Mouse (Mus musculus) heart, adult 9 months (tissue): ENCODE measurements at regions not wholly inside any gene's neighbourhood (a gene's known extent, or its start where the extent isn't known, plus 50 kb on each side); places are given as distances from the start of the nearest gene placed in this dataset.

Experiments used
- DNase-seq, 2 experiments: peaks; one replicate each; pipeline ENCODE4 v3.0.0; 2022; ENCODE audit warnings: low spot score in 2 of 2

DNA sequence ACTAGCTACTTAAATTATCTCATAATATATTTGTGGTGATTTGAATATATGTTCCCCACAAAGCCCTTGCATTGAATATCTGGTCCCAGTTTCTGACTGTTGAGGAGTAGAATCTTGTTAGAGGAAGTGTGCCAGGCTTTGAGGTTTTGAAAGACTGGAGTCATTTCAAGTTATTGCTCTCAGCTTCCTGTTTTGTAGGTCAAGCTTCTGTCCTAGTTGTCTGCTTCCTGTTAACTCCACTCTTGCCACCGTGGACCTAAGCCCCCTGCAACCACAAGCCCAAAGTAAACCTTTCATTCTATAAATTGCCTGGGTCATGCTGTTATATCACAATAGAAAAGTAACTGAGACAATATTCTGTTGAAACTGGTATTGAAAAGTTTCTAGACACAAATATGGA, 1232.3 kb upstream of the Lrrc6 start:
- DNase-seq = peak in 1 of 2 experiments; percentile 21

DNA sequence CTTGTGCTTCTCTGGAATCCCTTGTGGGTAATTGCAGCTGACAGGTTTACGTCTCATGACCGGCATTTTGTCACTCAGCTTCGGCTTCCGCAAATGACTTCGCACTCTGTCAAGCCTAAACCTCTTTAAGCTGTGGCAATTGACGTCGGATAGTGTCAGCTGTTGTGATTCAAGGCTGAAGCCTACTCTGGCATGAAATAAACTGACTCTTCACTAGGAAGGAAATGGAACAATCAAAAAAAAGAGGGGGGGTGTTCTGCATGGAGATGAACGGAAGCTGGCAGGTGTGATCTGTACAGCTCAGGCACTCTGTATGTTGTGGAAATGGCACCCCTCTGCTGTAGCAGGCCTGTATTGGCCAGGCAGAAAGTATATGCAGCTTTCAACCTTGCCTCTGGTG, 1228.8 kb upstream of the Lrrc6 start:
- DNase-seq = no peak

DNA sequence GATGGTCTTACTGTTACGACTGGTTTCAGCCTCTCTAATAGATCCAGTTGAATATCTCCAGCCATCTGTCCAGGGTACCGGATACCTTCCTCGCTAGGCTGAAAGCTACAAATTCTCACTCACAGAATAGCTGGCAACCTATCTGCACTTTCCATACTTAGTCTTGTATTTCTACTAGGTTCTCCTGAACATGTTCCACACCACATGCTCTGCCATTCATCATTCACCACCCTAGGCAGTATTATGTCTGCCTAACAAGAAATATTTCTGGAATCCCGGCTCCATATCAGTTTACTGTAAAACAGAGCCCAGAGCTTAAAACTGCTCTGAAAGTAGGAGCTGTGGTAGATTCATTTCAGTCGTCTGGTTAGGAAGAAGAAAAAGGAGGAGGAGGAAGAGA, 1224.5 kb upstream of the Lrrc6 start:
- DNase-seq = no peak

DNA sequence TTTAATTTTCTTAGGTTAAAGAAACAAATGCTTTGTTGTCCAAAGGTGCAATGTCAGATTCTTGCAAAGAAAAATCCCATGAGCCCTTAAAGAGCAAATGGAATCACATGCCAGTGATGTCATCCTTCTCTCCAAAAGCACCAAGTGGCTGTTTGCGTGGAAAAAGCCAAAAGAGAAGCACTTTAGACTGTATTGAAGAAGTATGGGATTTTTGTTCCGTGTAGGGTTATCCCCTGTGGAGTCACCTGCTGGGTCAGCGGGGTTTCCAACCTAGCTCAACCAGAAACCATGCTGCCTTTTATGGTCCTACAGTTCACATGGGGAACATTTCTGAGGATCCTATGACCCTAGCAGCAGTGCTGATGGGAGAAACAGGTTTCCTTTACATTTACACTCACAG, 1213.5 kb upstream of the Lrrc6 start:
- DNase-seq = no peak

DNA sequence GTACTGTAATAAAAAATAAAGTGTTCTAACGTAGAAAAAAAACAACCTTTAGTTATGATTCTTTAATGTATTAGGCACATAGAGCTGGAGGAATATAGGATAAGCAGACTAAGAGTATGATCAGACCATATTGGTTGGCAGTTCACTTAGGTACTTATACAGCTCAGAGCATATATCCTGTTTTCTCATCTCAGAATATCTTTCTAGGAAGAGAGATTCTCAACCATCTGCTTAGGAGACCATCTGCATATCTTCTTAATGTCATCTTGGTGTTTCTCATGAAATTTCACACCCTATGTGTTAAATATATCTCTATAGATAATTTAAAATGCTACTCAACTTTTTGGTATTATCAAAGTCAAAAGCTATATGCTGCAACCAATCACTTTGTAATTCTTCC, 1185.4 kb upstream of the Lrrc6 start:
- no peak for DNase-seq

DNA sequence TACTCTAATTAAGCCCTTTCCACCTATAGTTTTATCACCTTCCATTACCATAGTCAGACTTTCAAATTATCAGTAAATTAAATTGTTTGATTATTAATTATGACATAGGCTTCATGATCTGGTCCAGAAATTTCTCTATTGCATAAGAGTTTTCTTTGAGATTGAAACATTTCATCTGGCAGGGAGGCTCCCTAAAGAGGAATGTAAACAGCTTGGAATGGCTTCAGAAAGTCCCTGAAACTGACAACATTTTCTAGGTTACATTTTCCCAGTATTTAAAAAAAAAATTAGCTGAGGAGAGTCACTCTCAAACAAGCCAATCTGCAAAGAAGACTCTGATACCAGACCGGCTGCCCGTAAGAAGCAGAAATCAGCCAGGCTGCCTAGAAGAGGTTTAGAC, 1172.6 kb upstream of the Lrrc6 start:
- DNase-seq = no peak

DNA sequence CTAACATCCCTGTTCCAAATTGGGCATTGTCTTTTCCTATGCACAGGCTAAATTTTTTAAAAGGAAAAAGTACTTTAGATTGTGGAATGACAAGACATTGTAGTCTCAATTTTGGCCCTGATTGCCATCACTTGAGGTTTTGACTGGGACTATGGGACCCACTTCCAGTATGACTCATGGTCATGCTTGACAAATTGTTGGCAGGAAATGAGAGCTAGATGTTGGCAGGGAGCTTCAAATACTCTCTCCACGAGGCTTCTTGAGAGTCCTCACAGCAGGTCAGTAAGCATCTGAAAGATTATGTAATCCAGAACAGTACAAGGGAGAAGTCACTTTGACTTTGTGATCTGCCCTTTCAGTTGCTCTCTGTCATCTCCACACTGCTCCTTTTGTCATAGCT, 1135.4 kb upstream of the Lrrc6 start:
- DNase-seq = peak; percentile 38 to 59

DNA sequence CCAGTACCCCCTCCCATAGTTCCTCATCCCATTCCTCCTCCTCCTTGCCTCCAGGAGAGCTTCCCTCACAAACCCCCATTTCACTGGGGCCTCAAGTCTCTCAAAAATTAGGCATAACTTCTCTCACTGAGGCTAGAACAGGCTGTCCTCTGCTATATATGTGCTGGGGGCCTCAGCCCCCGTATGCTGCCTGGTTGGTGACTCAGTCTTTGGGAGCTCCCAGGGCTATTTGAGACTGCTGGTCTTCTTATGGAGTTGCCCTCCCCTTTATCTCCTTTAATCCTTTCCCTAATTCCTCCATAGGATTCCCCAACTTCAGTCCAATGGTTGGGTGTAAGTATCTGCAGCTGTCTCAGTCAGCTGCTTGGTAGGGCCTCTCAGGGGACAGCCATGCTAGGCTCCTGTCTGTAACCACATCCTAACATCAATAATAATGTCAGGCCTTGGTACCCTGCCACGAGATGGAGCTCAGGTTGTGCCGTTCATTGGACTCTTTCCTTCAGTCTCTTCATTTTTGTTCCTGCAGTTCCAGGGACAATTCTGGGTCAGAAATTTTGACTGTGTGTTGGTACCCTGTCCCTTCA, 1126.1 kb upstream of the Lrrc6 start:
- no peak for DNase-seq

DNA sequence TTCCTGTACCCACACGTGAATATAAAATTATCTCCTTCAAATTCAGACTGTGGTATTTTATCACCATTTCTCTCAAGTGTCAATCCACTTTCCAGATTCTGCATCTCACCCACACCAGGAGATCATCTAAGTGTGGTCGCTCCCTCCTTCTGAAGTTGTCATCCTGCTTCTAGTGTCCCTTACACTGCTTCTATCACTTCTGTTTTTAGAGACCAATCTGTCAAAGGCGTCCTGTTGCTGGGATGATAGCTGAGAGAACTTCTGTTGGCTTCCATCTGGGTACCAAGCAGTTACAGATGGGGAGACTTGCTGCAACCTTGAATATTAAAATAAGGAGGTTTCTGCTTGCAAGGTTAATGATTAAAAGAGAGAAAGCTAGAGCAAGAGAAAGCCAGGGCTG, 1111.2 kb upstream of the Lrrc6 start:
- no peak for DNase-seq

DNA sequence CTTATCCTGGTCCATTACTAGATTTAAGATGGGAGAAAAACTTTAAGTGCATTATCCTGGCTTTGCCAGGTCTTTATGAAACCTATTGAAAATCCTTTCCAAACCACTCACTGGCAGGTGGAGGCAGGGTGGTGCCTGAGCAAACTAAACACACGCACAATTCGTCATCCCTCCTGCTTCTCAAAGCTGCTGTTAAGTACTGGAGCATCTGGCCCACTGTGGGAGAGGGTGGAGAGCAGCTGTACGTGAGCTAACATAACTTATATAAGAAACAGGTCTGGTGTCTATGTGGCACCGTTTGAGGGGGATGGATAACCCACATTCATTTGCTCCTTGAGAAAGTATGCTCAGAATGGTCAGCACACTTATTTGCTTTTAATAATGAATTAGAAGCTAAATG, 1097.7 kb upstream of the Lrrc6 start:
- no peak for DNase-seq

DNA sequence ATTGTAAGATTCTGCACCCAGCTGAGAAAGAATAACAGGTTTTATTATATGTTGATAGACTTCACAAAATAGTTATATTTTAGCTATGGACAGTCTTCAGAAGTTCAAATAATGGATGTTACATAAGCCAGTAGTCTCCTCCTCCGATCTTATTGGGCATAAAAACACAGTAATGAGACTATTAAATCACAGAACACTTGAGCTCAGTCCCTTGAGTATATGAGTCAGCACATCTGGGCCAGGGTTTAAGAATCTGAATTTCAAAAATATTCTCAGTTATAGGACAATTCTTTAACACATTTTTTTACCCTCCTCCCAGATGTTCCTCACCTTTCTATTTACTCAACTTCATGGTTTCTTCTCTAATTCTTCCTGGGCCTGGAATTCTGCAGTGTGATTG, 1075.9 kb upstream of the Lrrc6 start:
- DNase-seq = peak in 1 of 2 experiments; percentile 4

DNA sequence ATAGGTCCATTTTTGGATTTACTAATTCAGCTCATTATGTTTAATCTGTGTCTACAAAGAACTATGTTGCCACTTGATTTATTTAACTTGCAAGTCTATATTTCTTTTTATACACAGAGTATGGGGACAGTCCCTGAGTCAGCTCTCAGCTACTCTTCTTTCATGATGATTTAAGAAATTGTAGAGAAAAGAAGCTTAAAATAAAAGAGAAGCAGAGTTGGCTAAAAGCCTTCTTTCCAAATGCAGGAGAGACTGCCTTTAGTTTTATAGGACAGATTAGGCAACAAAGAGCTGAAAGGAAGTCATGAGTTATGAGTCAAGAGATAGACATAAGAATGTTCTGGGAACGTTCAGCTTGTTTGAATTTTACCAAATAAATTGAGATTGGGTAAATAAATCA, 1070.9 kb upstream of the Lrrc6 start:
- DNase-seq = no peak

DNA sequence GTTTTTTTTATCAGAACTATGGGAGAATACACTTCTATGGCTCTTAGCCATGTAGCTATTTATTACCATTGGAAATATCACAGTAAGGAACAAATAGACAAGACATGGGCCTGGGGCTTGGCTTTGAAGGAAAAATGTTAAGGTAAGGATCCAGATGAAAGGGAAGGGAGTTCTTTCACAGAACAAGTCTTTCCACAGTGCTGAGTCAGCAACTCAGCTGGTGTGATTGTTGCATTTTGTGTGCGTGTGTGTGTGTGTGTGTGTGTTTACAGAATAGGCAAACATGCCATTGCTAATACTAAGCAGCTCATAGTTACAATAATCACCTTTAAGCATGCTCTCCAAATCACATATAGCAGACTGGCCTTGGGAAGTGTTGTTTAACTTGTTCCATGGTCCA, 1056.6 kb upstream of the Lrrc6 start:
- DNase-seq = no peak

DNA sequence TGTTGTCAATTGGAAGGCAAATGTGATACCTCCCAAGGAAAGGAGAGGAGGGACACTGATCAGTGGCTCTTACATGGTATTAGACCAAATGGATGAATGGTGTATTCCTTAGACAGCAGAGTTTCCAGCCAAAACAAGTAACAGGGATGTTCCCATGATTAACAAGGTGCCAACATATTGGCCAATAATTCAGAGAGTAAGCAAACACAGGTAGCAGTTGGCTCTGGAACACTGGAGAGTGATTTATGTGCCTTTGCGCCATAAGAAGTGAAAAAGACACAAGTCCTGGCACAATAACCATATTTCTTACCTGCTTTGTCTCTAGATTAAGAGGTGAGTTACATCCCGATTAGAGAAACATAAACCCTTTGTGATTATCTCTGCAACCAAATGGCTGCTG, 1051.2 kb upstream of the Lrrc6 start:
- DNase-seq = no peak

DNA sequence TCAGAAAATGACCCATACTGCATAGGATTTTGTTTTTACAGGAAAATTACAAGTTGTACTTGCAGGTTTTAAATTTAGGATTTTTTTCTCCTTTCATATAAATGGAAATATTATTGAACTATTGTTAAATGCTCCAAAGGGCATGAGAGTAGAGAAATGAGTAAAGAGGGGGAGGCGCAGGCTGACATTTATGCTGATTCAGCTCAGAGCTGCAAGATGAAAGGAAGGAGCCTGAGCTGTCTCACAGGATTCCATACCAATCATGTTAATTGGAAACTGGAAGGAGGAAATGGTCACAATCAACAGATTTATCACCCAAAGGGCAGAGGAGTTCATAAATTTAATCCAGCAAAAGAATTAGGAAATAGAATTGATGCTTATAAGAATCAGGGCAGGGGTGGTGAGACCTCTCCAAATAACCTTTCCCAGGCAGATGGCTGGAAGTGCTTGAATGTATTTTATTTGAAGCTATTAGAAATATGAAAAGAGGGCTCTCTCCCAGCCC, 1046.2 kb upstream of the Lrrc6 start:
- DNase-seq = no peak

DNA sequence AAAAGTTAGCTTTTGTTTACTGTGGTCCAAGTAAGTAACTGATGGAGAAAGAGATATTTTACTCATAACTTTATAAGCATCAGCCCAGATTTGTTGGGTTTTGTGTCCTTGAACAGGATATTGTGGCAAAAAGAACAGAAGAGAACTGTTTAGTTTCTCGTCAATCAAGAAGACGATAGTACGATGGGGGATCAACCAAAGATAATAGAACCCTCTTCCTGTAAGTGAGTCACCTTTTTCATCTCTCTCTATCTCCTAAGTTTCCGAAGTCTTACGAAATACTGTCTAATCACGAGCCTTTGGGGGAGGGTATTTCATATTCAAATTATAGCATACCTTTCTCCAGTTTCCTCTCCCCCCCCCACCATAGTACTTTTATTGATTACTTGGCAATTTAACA, 1045.0 kb upstream of the Lrrc6 start:
- DNase-seq = no peak

DNA sequence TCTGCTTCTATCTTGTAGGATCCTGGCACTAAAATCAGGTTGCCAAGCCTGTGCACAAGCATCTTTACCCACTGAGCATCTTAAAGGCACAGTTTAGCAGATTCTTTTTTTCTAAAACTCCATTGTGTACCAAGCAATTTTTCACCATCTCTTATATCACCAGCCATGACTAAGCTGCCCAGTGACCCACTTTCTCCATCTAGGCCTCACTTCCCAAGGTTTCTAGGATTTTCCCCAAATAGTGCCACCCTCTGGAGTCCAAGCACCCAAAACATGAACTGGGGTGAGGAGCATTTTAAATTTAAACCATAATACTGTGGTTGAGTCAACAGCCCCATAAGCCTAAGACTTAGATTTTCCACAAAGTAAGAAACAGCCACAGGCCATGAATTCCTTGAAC, 1013.0 kb upstream of the Lrrc6 start:
- DNase-seq = no peak

DNA sequence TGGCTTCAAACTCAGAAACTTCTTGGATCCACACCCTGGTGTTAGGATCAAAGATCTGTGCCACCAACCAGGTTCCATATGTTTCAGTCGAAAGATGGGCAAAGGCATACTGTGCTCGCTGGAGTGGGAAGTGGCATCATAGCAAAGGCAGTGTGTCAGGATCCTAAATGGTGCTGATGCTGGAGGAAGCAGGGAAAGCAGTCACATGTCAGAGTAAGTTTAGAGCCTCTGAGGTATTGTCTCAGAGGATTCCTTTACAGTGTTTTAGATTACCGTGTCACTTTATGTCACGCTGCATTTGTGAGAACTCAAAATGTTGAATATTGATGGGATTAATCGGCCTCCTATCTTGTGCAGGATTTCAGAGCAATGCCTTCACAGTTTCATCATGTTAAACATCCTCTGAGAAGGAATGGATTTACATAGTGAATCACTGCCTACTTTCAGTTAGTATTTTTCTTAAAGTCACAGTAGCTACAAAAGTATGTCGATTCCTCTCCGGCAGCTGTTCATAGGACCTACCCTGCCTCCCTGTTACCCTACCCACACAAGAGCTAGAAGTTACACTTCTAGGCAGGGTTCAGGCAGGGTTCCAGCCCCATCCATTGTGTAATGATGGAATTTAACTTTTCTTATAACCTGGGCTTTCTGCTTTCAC, 994.4 kb upstream of the Lrrc6 start:
- no peak for DNase-seq

DNA sequence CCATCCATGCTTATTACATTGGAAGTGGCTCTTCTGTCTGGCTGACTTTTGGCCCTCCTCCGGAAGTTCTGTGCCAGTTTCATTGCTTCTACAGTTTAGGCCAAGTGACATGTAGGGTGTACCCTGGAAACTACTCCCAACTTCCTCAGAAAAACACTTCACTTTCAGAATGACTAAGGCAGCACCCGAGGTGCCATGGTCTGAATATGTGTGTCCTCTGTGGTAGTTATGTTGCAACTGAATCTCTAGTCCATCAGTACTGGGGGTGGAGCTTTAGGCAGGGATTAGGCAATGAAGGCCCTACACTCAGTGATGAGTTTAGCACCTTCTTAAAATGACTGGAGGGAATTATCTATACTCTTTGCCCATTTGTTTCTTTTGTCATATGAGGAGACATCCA, 981.0 kb upstream of the Lrrc6 start:
- peak; percentile 8 to 31 for DNase-seq

DNA sequence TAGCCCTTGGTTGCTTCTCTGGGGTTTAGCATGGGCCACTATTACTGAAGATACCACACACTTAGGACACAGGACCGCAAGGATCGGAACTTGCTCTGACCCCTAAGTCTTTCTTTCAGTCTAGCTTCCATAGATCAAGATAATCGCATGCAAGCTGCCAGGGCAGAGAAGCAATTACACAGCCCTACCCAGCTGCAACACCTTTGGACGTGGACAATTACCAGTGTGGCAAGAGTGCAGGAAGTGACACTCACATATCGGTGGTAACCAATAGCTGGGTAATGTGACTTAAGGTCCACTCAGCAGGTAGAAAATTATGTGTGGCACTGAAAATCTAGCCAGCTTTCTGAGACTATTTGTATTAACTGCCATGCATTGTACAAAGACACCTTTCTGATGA, 973.6 kb upstream of the Lrrc6 start:
- DNase-seq = no peak

DNA sequence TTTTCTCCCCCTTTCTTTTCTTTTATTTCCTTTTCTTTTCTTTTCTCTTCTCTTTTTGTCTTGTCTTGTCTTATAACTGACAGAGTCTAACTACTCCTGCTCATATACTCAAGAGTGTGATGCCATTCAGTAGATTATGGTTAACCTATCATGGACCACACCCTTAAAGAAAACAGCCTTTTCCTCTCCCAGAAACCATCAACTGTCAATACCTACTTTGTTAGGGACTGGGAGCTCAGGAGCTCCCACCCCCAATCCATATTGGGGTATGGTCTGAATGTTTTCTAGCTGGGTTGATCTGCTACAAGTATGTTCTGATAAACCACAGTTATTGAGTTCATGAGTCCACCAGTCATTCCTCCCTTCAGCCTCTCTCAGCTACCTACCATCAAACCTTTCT, 972.3 kb upstream of the Lrrc6 start:
- no peak for DNase-seq

DNA sequence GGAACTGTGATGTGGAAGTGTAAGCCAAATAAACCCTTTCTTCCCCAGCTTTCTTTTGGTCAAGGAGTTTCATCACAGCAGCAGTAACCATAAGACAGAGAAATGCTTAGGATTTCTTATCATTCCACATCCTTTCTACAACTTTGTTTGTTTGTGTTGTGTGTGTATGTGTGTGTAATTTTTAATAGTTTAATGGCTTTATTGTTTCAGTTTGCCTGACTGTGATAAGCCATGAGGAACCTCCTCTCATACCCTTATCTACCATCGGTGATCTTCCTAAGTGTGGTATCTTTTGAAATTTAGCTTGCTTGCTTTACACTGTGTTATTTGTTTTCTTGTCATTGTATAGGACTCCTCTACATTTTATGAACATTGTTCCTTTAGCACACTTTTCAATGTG, 970.6 kb upstream of the Lrrc6 start:
- no peak for DNase-seq

DNA sequence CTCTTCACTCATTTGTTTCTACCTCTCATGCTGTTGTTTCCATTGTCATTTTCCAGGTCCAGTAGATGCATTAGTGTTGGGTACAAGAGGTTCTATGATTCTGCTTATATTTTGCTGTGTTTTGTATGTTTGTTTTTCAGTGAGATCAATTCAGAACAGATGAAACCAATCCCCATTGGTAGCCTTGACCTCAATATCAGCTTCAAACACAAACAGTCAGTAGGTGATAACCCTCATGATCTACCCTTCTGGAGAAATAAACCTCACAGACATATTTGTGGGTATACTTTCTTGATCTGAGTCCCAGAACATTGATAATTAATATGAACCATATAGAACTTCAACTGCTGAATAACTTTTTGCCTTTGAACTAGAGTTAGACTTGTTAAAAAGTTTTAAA, 969.3 kb upstream of the Lrrc6 start:
- no peak for DNase-seq
